Mouse (Mus musculus) mouse trophoblast stem cell (cell line): ENCODE measurements at regions not wholly inside any gene's neighbourhood (a gene's known extent, or its start where the extent isn't known, plus 50 kb on each side); places are given as distances from the start of the nearest gene placed in this dataset.

Experiments used
- in situ Hi-C, 2 experiments: fragments of 300-500 bp; cut with MseI, MboI; formaldehyde crosslinking; loops; 2 replicates in 1 of 2; 3 replicates in 1 of 2; pipeline ENCODE4 v1.15.1; 2025

DNA sequence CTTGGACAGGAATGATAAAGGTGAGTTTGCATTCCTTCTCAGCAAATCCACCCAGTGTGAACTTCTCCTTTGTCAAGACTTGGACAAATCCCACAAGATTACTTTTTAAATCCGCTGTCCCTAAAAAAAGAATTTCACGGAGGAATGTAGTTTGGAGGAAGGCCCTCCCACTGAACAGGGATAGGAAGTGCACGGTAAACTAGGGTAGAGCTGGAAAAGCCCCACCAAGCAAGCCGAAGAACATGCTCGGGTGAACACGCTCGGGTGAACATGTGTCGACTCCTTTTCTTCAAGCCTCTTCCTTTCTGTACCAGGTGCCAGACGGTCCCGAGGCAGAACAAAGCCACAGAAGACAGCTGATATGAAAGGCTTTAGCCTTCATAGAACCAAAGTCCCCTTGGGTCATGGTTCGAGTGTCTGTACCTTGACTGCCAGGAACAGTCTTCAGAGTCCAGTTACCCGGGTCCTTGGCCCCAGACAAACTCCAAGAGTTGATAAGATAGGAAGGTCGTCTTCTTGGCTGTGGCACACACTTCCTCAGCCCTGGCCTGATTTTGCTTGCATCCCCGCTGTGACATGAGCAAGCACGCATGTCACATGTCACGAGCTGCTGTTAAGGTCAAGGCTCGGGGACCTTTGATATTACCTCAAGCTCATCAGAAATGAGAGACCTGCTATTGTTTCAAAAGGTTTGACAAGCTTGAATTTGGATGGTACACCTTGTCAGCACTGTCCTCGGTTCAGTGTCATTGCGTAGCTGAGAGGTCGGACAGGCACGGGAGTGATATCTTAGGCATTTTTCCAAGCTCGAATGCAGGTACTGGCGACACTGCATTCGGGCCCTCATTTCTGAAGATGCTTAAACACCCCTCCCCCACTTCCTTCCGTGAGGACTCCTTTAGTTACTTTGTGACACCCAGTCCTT is 51.5 kb upstream of the Ryk start:
- in situ Hi-C loops = loop anchor here (5.0 kb wide), 3 partner anchors 56 to 151 kb away; partner anchors contain the start of gene Amotl2 (in 1 of the 2)

DNA sequence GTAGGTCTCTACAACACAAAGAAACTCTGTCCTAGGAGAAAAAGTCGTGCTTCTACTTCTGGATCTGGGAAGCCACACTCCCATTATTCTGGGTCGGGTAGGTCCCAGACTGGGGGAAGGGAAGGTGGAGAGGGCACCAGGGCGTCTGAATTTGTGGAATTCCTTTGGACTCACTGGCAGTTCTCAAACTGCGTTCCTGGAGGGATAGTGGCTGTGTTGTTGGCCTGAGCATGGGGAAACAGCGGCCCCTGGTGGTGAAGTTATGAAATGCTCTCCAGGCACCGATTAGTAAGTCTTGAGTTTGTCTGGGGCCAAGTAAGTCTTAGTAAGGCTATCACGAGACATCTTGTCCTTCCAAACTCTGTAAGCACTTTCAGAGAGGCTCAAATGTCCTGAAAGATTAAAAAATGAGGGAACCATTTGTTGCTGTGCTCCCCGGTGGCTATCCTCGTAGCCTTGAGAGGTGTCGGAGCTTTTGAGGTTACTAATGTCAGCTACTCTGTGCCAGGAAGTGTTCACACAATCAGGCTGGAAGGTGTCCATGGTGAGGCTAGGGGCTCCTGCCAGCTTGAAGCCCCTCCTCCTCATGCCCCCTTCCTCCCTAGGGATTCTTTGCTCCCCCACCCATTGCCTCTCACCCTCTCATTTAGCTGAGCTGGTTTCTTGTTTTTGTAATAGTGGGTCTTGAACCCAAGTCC is 50.2 kb upstream of the Ryk start:
- in situ Hi-C loops = loop anchor here (5.0 kb wide), 3 partner anchors 57 to 152 kb away; partner anchors contain the start of gene Amotl2 (in 1 of the 2)
